Mouse (Mus musculus) brain, embryonic 14.5 days (tissue): ENCODE measurements at regions not wholly inside any gene's neighbourhood (a gene's known extent, or its start where the extent isn't known, plus 50 kb on each side); places are given as distances from the start of the nearest gene placed in this dataset.

ENCODE experiments used
- CTCF ChIP-seq: fragments of 200-500 bp; IDR thresholded peaks from 2 replicates; pipeline ENCODE4 v1.5.1; 2012; ENCODE audit warnings: inconsistent platforms, mild to moderate bottlenecking, moderate library complexity, borderline replicate concordance; ENCODE audit not compliant: insufficient read depth, insufficient read length; ENCODE audit errors: extremely low read depth
- POLR2A ChIP-seq: fragments of 200-500 bp; IDR thresholded peaks from 2 replicates; pipeline ENCODE4 v1.6.1; 2012; ENCODE audit warnings: mild to moderate bottlenecking, inconsistent platforms, borderline replicate concordance; ENCODE audit not compliant: poor library complexity, insufficient read depth, insufficient read length, severe bottlenecking; ENCODE audit errors: extremely low read depth

GRCm38 (mm10) chr7:122839091-122839490, 126.4 kb upstream of the Rbbp6 start:
- TF ChIP-seq POLR2A, result no peak
- no peak for TF ChIP-seq CTCF
